Mouse (Mus musculus) neutrophil, adult 83 days (primary cell): ENCODE data around the gene Osgep. TPM values are rescaled to one million over a fixed set of nuclear protein-coding genes. Genes with fewer than 3 reads are reported as not detected.

Experiments
- total RNA-seq, 2 experiments: library from RNA; stranded (reverse); gene quantifications; one replicate each; pipeline ENCODE4 v1.2.4; 2023

Gene Osgep
- total RNA-seq = 10 to 100 TPM; 22.8 to 27.0 TPM

GRCm38 (mm10) chr14:50924281-50925064, at the start of gene Osgep, which contains the start of gene Apex1:
Gene Osgep, minus strand, starts transcription at chr14:50924893.
Gene Apex1, plus strand, starts transcription at chr14:50924968.

GRCm38 (mm10) chr14:50955942-50956508, 31.3 kb upstream of the Osgep start, which contains the start of gene Pnp2:
Gene Pnp2, plus strand, starts transcription at chr14:50955992.

GRCm38 (mm10) chr14:50943932-50944667, 19.4 kb upstream of the Osgep start, which contains the start of gene Gm49342:
Gene Gm49342, plus strand, starts transcription at chr14:50944517.

GRCm38 (mm10) chr14:50930754-50931492, 6.2 kb upstream of the Osgep start, which contains the start of the genes Pip4p1 and Pnp:
Gene Pip4p1, minus strand, starts transcription at chr14:50930856.
Gene Pnp, plus strand, starts transcription at chr14:50931082.

GRCm38 (mm10) chr14:50897374-50897765, 27.3 kb downstream of the Osgep start, which contains the start of gene Klhl33:
Gene Klhl33, minus strand, starts transcription at chr14:50897507.

GRCm38 (mm10) chr14:50869889-50870804, 54.5 kb downstream of the Osgep start, which contains the start of gene Tep1:
Gene Tep1, minus strand, starts transcription at chr14:50870560.

Other genes with a start within 250 kb of the Osgep start
- not detected for gene Olfr747, start 231.7 kb downstream of the Osgep start, total RNA-seq
- gene Olfr748, start 217.5 kb downstream of the Osgep start, total RNA-seq = not detected
- gene Olfr749, start 179.8 kb downstream of the Osgep start, total RNA-seq = not detected
- 10 to 100 TPM; 27.2 to 32.8 TPM for gene Ttc5, start 139.4 kb downstream of the Osgep start, total RNA-seq
- under 1 TPM in 1 of 2 experiments, not detected in 1; 0.26 TPM for gene Ccnb1ip1, start 117.2 kb downstream of the Osgep start, total RNA-seq
- gene Parp2, start 117.1 kb downstream of the Osgep start, total RNA-seq = 10 to 100 TPM; 24.4 to 28.5 TPM
- gene Tep1, start 54.3 kb downstream of the Osgep start, total RNA-seq = 10 to 100 TPM; 49.5 to 58.5 TPM
- gene Klhl33, start 27.4 kb downstream of the Osgep start, total RNA-seq = under 1 TPM; 0.13 to 0.33 TPM
- gene Apex1, start 75 bp upstream of the Osgep start, total RNA-seq = 10 to 100 TPM; 16.0 to 20.1 TPM
- gene Pip4p1, start 6.0 kb upstream of the Osgep start, total RNA-seq = 10 to 100 TPM; 53.6 to 56.3 TPM
- 100 to 1,000 TPM in 1 of 2 experiments, 10 to 100 TPM in 1; 77.0 to 104 TPM for gene Pnp, start 6.2 kb upstream of the Osgep start, total RNA-seq
- 10 to 100 TPM; 91.1 to 96.2 TPM for gene Gm49342, start 19.6 kb upstream of the Osgep start, total RNA-seq
- 10 to 100 TPM in 1 of 2 experiments, 1 to 10 TPM in 1; 9.1 to 11.8 TPM for gene Pnp2, start 31.1 kb upstream of the Osgep start, total RNA-seq
- gene Rnase10, start 82.9 kb upstream of the Osgep start, total RNA-seq = not detected
- not detected for gene Rnase9, start 117.0 kb upstream of the Osgep start, total RNA-seq
- gene Rnase11, start 125.3 kb upstream of the Osgep start, total RNA-seq = not detected
- gene Rnase12, start 132.8 kb upstream of the Osgep start, total RNA-seq = 1 to 10 TPM; 1.7 to 2.0 TPM
- not detected for gene Olfr750, start 149.5 kb upstream of the Osgep start, total RNA-seq
- 1 to 10 TPM; 5.1 to 5.8 TPM for gene Rnase4, start 166.2 kb upstream of the Osgep start, total RNA-seq
- 1 to 10 TPM; 3.5 to 5.6 TPM for gene Ang, start 166.3 kb upstream of the Osgep start, total RNA-seq
- gene Eddm3b, start 189.5 kb upstream of the Osgep start, total RNA-seq = not detected
- gene Rnase6, start 199.0 kb upstream of the Osgep start, total RNA-seq = 10 to 100 TPM; 42.5 to 44.9 TPM
- not detected for gene Rnase1, start 221.9 kb upstream of the Osgep start, total RNA-seq
- gene Rnase2b, start 237.4 kb upstream of the Osgep start, total RNA-seq = 1 to 10 TPM; 2.5 to 2.7 TPM